Mouse (Mus musculus) layer of hippocampus, adult 2 months (tissue): ENCODE measurements around the gene Phf21a. TPM values are rescaled to one million over a fixed set of nuclear protein-coding genes. Genes with fewer than 3 reads are reported as not detected.

Experiments used
- DNase-seq, 2 experiments: peaks; one replicate each; pipeline ENCODE4 v3.0.0; 2022; ENCODE audit warnings: low spot score in 2 of 2
- H3K27ac ChIP-seq: fragments of 200-600 bp; 2 replicates; pipeline ENCODE4 v1.8.1; 2022
- H3K4me3 ChIP-seq: fragments of 200-600 bp; 2 replicates; pipeline ENCODE4 v1.8.1; 2022; ENCODE audit warnings: mild to moderate bottlenecking
- CTCF ChIP-seq: fragments of 200-600 bp; conservative IDR thresholded peaks from 2 replicates; pipeline ENCODE4 v1.8.1; 2022; ENCODE audit warnings: antibody characterized with exemption, mild to moderate bottlenecking, moderate library complexity
- total RNA-seq, 2 experiments: library from RNA; stranded (reverse); gene quantifications; 2 replicates each; pipeline ENCODE4 v1.2.3; 2021

The Phf21a gene
- total RNA-seq, 2 experiments from 2014 or later = 160 to 162 TPM

- Histone ChIP-seq H3K4me3 (peak overlapping the region; percentile 33), H3K27ac (peak overlapping the region; percentile 81)
- no peak for TF ChIP-seq CTCF
- no peak for DNase-seq
Measured at GRCm38 (mm10) chr2:92273802-92274183, 180.9 kb downstream of the Phf21a start.

GRCm38 (mm10) chr2:92277787-92278186 is 184.9 kb downstream of the Phf21a start:
- Histone ChIP-seq H3K4me3 (no peak overlapping the region), H3K27ac (peak overlapping the region; percentile 85)
- no peak for DNase-seq
- TF ChIP-seq CTCF = no peak

GRCm38 (mm10) chr2:92278663-92279062 is 185.7 kb downstream of the Phf21a start:
- peak; percentile 59 to 67 for DNase-seq
- Histone ChIP-seq H3K27ac (peak overlapping the region; percentile 85), H3K4me3 (peak overlapping the region; percentile 6; the same call in 1 of the 2 replicates)
- TF ChIP-seq CTCF = no peak

- no peak for TF ChIP-seq CTCF
- DNase-seq = no peak
- peak overlapping the region; percentile 85 for H3K27ac ChIP-seq
- no peak overlapping the region for H3K4me3 ChIP-seq
Measured at GRCm38 (mm10) chr2:92279398-92279797, 186.5 kb downstream of the Phf21a start.

DNA sequence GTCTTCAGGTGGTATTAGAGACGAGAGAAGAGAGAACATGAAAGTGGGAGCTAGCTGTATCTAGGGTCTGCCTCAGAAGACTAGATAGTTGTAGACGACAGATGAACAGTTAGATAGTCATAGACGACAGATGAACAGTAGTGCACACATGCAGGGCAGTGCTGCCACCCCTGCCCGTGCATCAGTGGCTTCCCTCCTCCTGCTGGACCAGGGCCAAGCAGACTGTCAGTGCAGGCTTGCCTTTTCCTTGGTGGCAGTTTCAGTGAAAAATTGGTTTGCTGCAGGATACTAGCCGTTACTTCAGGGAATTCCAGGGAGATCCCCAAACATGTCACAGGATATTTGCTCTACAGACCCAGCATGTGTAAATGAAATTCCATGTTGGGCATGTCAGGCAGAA is 192.7 kb downstream of the Phf21a start:
- H3K27ac ChIP-seq = no peak overlapping the region
- peak; percentile 41 to 43 for DNase-seq
- no peak for TF ChIP-seq CTCF

DNA sequence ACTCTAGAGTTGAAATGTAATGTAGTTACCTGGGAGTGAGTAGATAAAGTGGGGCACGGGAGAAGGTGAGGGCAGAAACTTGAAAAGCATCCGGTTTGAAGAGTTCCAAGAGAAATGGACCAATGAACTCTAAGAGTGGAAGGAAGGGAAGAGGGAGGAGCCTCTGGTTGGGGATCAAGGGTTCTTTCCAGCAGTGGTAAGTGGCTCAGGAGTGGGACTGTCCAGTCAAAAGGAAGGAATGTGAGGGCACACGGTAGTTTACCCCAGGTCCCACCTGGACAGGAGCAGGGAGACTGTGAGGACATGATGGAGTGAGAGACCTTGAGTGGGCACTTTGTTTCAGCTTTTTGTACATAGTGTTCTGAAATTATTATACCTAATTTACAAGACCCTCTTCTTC is 196.4 kb downstream of the Phf21a start:
- Histone ChIP-seq H3K4me3 (no peak overlapping the region), H3K27ac (no peak overlapping the region)
- no peak for TF ChIP-seq CTCF
- DNase-seq = no peak

More for the DNA sequence above, 192.7 kb downstream of the Phf21a start:
- H3K4me3 ChIP-seq = no peak overlapping the region

GRCm38 (mm10) chr2:92291526-92291925 is 198.6 kb downstream of the Phf21a start:
- no peak for DNase-seq
- no peak overlapping the region for H3K4me3 ChIP-seq

GRCm38 (mm10) chr2:92296402-92296801 is 203.5 kb downstream of the Phf21a start:
- Histone ChIP-seq H3K4me3 (no peak overlapping the region), H3K27ac (no peak overlapping the region)
- DNase-seq = peak; percentile 80 to 82
- TF ChIP-seq CTCF = peak; percentile 95

More at GRCm38 (mm10) chr2:92291526-92291925, 198.6 kb downstream of the Phf21a start:
- no peak overlapping the region for H3K27ac ChIP-seq
- no peak for TF ChIP-seq CTCF

GRCm38 (mm10) chr2:92299896-92300295 is 207.0 kb downstream of the Phf21a start:
- no peak for DNase-seq
- peak overlapping the region; percentile 23 for H3K4me3 ChIP-seq
- TF ChIP-seq CTCF = no peak
- H3K27ac ChIP-seq = peak overlapping the region; percentile 86

- no peak for TF ChIP-seq CTCF
- DNase-seq = peak in 1 of 2 experiments; percentile 52
- H3K27ac ChIP-seq = peak overlapping the region; percentile 86
- H3K4me3 ChIP-seq = no peak overlapping the region; the same call in 1 of the 2 replicates
Measured at GRCm38 (mm10) chr2:92301849-92302607, 209.1 kb downstream of the Phf21a start.

- TF ChIP-seq CTCF = no peak
- peak in 1 of 2 experiments; percentile 31 for DNase-seq
- Histone ChIP-seq H3K27ac (peak overlapping the region; percentile 78), H3K4me3 (no peak overlapping the region)
Measured at GRCm38 (mm10) chr2:92312542-92312941, 219.6 kb downstream of the Phf21a start.

DNA sequence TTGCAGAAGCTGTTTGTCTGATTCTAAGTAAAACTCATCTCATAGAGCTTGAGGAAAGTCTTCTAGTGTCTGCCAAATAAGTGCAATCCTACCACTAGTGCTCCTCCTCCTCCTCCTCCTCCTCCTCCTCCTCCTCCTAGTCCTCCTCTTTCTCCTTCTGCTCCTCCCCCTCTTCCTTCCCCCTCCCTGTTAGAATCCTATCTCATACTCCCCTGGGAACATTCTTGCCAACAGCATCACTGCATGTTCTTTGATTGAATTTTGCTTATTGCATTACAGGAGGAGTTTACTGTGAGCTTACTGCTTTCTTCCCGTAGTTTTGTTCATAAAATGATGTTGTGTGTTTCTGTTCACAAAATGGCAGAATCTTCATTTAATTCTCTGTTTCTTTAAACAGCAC is 221.1 kb downstream of the Phf21a start:
- Histone ChIP-seq H3K27ac (peak overlapping the region; percentile 78; the same call in 1 of the 2 replicates), H3K4me3 (no peak overlapping the region)
- no peak for TF ChIP-seq CTCF
- DNase-seq = no peak

- TF ChIP-seq CTCF = no peak
Measured at GRCm38 (mm10) chr2:92316652-92317051, 223.7 kb downstream of the Phf21a start.

DNA sequence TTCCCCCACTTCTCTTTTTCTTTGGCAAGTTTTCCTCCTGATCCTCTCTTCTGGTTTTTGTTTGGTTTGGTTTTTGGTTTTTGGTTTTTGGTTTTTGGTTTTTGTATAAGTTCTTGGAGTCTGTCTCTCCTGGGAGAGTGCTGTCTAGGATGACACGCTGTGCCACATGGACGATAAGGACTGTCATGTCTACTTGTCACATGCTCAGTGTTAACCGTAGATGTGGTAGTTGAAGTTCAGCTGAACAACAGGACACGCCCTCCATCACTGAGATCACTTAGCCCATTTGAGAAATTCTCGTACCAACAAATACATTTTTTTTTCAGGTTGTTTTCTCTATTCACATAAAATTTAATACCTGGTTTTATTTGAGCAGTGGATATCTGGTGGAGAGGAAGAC is 224.3 kb downstream of the Phf21a start:
- no peak for DNase-seq
- TF ChIP-seq CTCF = no peak
- Histone ChIP-seq H3K27ac (no peak overlapping the region), H3K4me3 (no peak overlapping the region)

More at GRCm38 (mm10) chr2:92316652-92317051, 223.7 kb downstream of the Phf21a start:
- no peak overlapping the region for H3K4me3 ChIP-seq
- no peak overlapping the region for H3K27ac ChIP-seq
- no peak for DNase-seq
